Mouse (Mus musculus) midbrain, embryonic 13.5 days (tissue): ENCODE data around the gene Lemd1. TPM values are rescaled to one million over a fixed set of nuclear protein-coding genes. Genes with fewer than 3 reads are reported as not detected.

Source experiments
- ATAC-seq: fragments of 200-750 bp; cut with Nextera tagmentation; 2 replicates; pipeline ENCODE4 v1.8.0; 2017; ENCODE audit warnings: mild to moderate bottlenecking, moderate TSS enrichment, moderate library complexity
- H3K27ac ChIP-seq: fragments of 300-500 bp; sonication (generic); 2 replicates; pipeline ENCODE4 v1.5.1; 2015; ENCODE audit warnings: inconsistent platforms, mild to moderate bottlenecking, moderate library complexity
- H3K27me3 ChIP-seq: fragments of 300-500 bp; sonication (generic); 2 replicates; pipeline ENCODE4 v1.6.1; 2015; ENCODE audit warnings: mild to moderate bottlenecking, inconsistent platforms
- H3K36me3 ChIP-seq: fragments of 300-500 bp; sonication (generic); 2 replicates; pipeline ENCODE4 v1.6.1; 2015; ENCODE audit warnings: mild to moderate bottlenecking, inconsistent platforms
- H3K4me1 ChIP-seq: fragments of 300-500 bp; sonication (generic); replicated peaks from 2 replicates; pipeline ENCODE4 v1.6.1; 2015; ENCODE audit warnings: inconsistent platforms
- H3K4me2 ChIP-seq: fragments of 300-500 bp; sonication (generic); replicated peaks from 2 replicates; pipeline ENCODE4 v1.6.1; 2015; ENCODE audit warnings: moderate library complexity, mild to moderate bottlenecking, inconsistent platforms
- H3K4me3 ChIP-seq: fragments of 300-500 bp; sonication (generic); replicated peaks from 2 replicates; pipeline ENCODE4 v1.5.1; 2015; ENCODE audit warnings: mild to moderate bottlenecking, inconsistent platforms
- H3K9ac ChIP-seq: fragments of 300-500 bp; sonication (generic); replicated peaks from 2 replicates; pipeline ENCODE4 v1.6.1; 2015; ENCODE audit warnings: mild to moderate bottlenecking, inconsistent platforms
- H3K9me3 ChIP-seq: fragments of 300-500 bp; sonication (generic); 2 replicates; pipeline ENCODE4 v1.6.1; 2016; ENCODE audit warnings: mild to moderate bottlenecking, inconsistent platforms
- WGBS: fragments of 180-500 bp; shearing (Covaris S2); methylation state at CpG from one replicate; pipeline ENCODE4 v1.1.7; 2015; 5-methylcytosine and 5-hydroxymethylcytosine counted together
- polyA plus RNA-seq: library from polyadenylated mRNA; unstranded; fragments of >200 nt; fragmentation: Nextera tagmentation; extraction: Ambion mirVana; gene quantifications from 2 replicates; pipeline ENCODE4 v1.2.1, GENCODE M21; 2015

Gene Lemd1
- polyA plus RNA-seq, 1 experiment from 2014 or later: 19.5 TPM

DNA sequence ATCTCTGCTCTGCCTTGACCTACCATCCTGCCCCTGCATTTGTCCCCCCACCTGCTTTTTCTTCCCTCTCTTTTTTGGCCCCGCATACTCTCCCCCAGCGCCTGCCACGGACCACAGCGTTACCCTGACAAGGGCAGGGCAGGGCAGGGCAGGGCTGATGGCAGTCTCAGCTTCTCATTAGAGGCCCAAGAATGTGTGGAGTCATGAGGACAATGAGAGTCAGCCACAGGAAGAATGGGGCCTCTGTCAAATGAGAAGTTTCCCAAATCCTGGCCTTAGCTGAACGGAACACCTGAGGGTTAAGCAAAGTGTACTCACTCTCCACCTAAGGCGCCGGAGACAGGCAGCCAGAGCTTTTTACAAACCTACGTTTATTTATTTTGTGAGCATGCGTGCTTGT is 3.9 kb downstream of the Lemd1 start:
- Histone ChIP-seq H3K9me3 (no peaks in the 10 kb centered on the region), H3K27me3 (no peaks in the 10 kb centered on the region), H3K4me3 (0 out of 2 replicates have a peak overlapping the region, but pooled peaks have one; percentile 13), H3K4me2 (peak overlapping the region; percentile 90), H3K27ac (peak overlapping the region; percentile 86), H3K36me3 (no peaks in the 10 kb centered on the region), H3K4me1 (peaks cover 83% of the 10 kb centered on the region), H3K9ac (peak overlapping the region; percentile 60)
- ATAC-seq: no peak
- WGBS: 40% methylated on average over 9 of the region's 9 CpGs

DNA sequence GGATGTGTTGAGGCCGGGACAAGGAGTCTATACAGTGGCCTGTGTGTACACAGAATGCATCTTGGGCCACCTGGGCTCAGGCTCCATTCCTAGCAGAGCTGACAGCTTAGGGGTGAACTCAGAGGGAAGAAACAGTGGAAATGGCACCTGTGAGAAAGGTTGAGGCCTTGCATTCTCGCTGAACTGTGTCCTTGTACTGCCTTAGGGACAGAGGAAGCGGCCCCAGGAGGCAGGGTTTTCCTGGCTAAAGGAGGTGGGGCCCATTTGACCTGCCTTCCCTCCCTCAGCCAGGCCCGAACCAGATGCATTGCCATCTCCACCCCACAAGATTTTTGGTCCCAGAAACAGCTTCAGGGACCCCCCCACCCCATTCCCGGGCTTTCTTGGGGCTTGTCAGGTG is 4.5 kb downstream of the Lemd1 start:
- Histone ChIP-seq H3K4me2 (peak overlapping the region; percentile 90), H3K36me3 (no peaks in the 10 kb centered on the region), H3K4me3 (peak overlapping the region; percentile 20; the same call in 1 of the 2 replicates), H3K27ac (peak overlapping the region; percentile 86), H3K9ac (peak overlapping the region; percentile 60), H3K27me3 (no peaks in the 10 kb centered on the region), H3K4me1 (peaks cover 88% of the 10 kb centered on the region), H3K9me3 (no peaks in the 10 kb centered on the region)
- 31% methylated on average over 5 of the region's 5 CpGs for WGBS
- ATAC-seq: no peak

DNA sequence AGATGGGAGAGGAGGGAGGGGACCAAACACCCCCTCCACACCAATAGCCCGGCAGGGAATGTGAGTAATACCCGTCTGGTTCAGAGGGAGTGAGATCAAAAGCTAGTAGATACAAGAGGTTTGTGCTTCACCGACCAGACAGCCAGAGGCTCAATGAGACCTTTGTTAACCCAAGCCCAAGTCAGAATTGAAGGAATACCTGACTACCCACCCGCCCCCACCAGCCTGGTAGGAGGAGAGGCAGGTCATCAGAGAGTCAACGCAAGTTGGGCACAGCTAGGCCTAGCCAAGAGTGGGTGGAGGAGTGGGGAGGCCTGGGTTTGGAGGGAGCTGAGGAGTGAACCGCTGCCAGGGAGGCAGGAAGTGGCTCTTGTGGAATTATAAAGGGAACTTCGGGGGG is 5.1 kb downstream of the Lemd1 start:
- H3K4me2 ChIP-seq: peak overlapping the region; percentile 90
- ATAC-seq: no peak
- H3K27ac ChIP-seq: peak overlapping the region; percentile 86
- peak overlapping the region; percentile 60 for H3K9ac ChIP-seq
- H3K27me3 ChIP-seq: no peaks in the 10 kb centered on the region
- WGBS: 8% methylated on average over 7 of the region's 7 CpGs
- H3K36me3 ChIP-seq: no peaks in the 10 kb centered on the region
- peaks cover 95% of the 10 kb centered on the region for H3K4me1 ChIP-seq
- peak overlapping the region; percentile 20 for H3K4me3 ChIP-seq
- no peaks in the 10 kb centered on the region for H3K9me3 ChIP-seq

DNA sequence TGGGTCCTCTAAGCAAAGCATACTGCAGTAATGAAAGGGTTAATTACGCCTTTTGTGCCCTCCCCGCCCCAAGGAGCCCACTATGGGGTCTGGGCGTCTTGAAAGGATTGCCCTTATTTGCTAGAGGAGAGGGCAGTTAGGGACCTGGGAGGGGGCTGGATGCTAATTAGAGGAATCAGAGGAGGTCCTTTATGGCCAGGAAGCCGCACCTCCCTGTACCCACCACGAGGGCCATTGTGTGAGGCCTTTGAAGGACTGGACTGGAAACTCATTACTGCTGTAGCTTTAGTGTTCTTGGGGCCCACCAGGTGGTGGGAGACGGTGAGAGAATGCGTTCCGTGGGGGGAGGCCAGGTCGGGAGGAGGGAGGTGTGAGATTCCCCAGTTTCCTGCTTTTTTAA is 6.4 kb downstream of the Lemd1 start:
- H3K4me1 ChIP-seq: peaks cover 100% of the 10 kb centered on the region
- ATAC-seq: no peak
- peak overlapping the region; percentile 2; the same call in 1 of the 2 replicates for H3K4me3 ChIP-seq
- peak overlapping the region; percentile 86 for H3K27ac ChIP-seq
- WGBS: 2% methylated on average over 9 of the region's 9 CpGs
- H3K4me2 ChIP-seq: peak overlapping the region; percentile 90
- H3K9ac ChIP-seq: peak overlapping the region; percentile 45
- no peaks in the 10 kb centered on the region for H3K9me3 ChIP-seq
- no peaks in the 10 kb centered on the region for H3K36me3 ChIP-seq
- H3K27me3 ChIP-seq: no peaks in the 10 kb centered on the region

DNA sequence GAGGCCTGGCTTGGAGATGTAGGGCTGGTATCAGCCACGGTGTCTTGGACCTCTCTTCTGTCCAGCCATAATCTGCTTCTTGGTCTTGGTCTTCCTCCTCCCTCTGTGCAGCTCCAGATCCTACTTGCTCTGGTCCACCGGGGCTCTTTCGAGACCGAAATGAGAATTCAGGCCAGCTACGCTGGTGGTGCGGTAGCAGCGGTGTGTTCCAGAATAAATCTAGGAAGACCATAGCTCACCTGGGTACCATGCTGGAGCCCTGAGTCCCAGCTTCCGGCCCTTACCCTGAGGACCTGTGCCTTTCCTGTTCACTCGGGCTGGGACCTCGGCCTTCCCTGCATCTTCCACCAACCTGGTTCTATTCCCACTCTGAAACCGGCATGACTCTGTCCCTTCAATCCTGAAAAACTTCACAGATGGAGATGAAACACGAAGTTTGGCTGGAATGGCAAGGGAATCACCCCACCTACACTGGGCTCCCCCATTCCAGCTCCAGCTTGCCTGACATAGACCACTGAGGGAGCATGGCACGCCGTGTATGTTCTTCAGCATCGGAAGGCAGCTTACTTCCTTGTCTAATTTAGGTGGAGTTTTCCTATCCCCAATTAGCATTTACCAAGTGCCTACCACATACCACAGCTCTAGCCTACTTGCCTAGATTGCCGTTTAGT is 7.3 kb downstream of the Lemd1 start:
- H3K4me2 ChIP-seq: peak overlapping the region; percentile 90
- H3K27me3 ChIP-seq: no peaks in the 10 kb centered on the region
- no peak for ATAC-seq
- 77% methylated on average over 16 of the region's 16 CpGs for WGBS
- 0 out of 2 replicates have a peak overlapping the region, but pooled peaks have one; percentile 3 for H3K9ac ChIP-seq
- peaks cover 100% of the 10 kb centered on the region for H3K4me1 ChIP-seq
- no peak overlapping the region for H3K4me3 ChIP-seq
- no peaks in the 10 kb centered on the region for H3K36me3 ChIP-seq
- H3K9me3 ChIP-seq: no peaks in the 10 kb centered on the region
- H3K27ac ChIP-seq: peak overlapping the region; percentile 86

DNA sequence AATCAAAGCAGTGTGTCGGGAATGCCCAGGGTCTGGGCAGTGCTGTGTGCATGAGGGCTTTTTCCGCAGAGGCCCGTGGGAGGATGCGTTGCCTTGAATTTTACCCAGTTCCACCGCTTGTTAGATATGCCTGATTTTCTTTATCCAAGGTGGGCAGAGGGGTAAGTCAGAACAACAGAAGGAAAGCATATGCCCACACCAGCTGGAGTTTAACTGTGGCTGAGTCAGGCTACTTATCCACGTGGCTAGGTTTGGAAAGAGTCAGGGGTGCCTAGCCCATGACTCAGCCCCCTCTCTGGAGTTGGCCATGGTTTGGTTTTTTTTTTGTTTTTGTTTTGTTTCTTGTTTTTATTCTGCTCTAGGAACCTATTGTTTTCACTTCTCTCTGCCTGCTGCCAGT is 8.0 kb downstream of the Lemd1 start:
- ATAC-seq: no peak
- H3K9me3 ChIP-seq: no peaks in the 10 kb centered on the region
- no peak overlapping the region for H3K4me3 ChIP-seq
- 60% methylated on average over 6 of the region's 6 CpGs for WGBS
- H3K4me2 ChIP-seq: no peak overlapping the region
- peak overlapping the region; percentile 86 for H3K27ac ChIP-seq
- no peak overlapping the region for H3K9ac ChIP-seq
- H3K27me3 ChIP-seq: no peaks in the 10 kb centered on the region
- H3K36me3 ChIP-seq: peaks cover 3% of the 10 kb centered on the region
- H3K4me1 ChIP-seq: peaks cover 100% of the 10 kb centered on the region

DNA sequence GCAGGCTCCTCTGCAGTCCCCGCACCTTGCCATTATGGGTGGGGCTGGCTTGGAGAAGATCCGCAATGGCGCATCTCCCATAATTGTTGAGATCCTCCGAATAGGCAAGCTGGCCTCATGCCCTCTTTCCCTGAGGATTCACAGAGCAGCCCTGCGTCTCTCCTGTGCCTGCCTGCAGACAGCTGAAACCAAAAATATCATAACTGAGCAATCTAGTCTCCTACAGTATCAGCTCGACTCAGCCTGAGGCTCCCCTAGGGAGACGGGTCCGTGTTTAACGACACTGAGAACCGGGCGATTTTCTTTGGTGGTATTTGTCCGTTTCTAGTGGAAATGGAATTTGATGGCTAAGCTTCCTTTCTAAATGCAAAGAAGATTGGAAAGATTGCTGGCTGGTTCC is 8.7 kb downstream of the Lemd1 start:
- ATAC-seq: no peak
- Histone ChIP-seq H3K4me1 (peaks cover 100% of the 10 kb centered on the region), H3K4me2 (peak overlapping the region; percentile 46), H3K4me3 (peak overlapping the region; percentile 18), H3K9ac (peak overlapping the region; percentile 37; the same call in 1 of the 2 replicates), H3K27me3 (no peaks in the 10 kb centered on the region), H3K36me3 (peaks cover 10% of the 10 kb centered on the region), H3K9me3 (no peaks in the 10 kb centered on the region), H3K27ac (peak overlapping the region; percentile 86)
- 4% methylated on average over 12 of the region's 12 CpGs for WGBS

DNA sequence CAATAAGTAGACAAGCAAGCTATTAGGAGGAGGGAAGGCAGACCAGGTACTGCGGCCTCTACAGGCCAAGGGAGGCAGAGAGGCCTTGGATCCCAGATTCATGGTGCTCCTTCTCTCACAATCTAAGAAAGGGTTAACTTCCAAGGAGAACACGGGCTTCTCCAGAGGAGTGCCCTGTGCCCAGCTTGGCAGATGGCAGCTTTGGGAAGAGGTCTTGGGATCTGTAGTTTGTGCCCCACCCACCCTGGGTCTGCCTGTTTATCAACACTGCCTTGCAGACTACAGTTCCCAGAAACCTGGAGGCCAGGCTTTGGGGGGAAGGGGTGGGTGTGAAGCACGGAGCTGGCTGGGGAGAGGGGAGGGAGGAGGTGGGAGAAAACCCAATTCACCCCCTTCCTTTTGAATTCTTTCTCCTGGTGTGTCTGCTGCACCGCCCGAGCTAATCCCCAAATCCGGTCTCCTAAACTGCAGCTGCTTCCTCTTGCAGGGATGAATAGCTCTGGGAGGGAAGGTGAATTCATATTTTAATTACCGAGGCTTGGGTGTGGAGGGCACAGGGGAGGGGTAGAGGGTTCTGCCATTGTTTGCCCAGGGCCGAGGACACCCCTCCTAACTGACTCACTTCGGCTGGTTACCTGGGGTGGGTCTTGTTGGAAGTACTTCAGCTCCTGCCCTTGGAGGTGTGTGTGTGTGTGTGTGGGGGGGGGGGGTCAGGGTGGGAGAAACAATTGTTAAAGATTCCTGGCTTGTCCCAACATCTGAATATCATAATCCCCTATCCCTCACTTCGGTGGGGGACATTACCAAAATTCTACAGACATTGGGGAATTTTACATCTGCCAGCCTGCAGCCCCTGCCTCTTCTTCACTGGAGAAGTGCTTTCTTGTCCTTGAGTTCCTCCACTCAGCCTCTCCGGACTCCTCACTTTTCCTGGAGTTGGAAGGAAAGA is 9.6 kb downstream of the Lemd1 start:
- peak; percentile 92 for ATAC-seq
- no peaks in the 10 kb centered on the region for H3K27me3 ChIP-seq
- WGBS: 1% methylated on average over 11 of the region's 11 CpGs
- peak overlapping the region; percentile 86 for H3K27ac ChIP-seq
- H3K4me1 ChIP-seq: peaks cover 99% of the 10 kb centered on the region
- H3K9ac ChIP-seq: peak overlapping the region; percentile 37
- H3K9me3 ChIP-seq: no peaks in the 10 kb centered on the region
- H3K4me2 ChIP-seq: peak overlapping the region; percentile 46
- H3K36me3 ChIP-seq: peaks cover 16% of the 10 kb centered on the region
- peak overlapping the region; percentile 18 for H3K4me3 ChIP-seq

DNA sequence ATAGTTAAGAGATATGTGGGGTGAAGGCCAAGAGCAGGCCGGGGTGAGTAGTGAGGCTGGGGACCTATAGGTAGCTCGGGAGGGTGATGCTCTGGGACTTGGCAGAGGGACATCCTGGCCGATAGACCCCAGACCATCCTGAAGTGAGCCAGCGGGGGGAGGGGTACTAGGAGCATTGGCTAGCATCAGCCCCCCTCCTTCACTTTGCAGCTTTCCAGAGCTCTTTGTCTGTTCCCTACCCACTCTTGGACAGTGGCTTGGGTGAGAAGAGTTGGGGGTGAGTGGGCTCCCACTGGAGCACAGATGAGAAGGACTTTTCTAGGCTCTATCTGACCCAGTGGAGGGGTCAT is 10.3 kb downstream of the Lemd1 start:
- H3K36me3 ChIP-seq: peaks cover 16% of the 10 kb centered on the region
- peak overlapping the region; percentile 86 for H3K27ac ChIP-seq
- peak; percentile 8; the same call in 1 of the 2 replicates for ATAC-seq
- H3K4me1 ChIP-seq: peaks cover 99% of the 10 kb centered on the region
- H3K4me2 ChIP-seq: peak overlapping the region; percentile 46
- H3K9ac ChIP-seq: peak overlapping the region; percentile 30; the same call in 1 of the 2 replicates
- H3K9me3 ChIP-seq: no peaks in the 10 kb centered on the region
- WGBS: 6% methylated on average over 4 of the region's 4 CpGs
- no peaks in the 10 kb centered on the region for H3K27me3 ChIP-seq
- H3K4me3 ChIP-seq: peak overlapping the region; percentile 18

DNA sequence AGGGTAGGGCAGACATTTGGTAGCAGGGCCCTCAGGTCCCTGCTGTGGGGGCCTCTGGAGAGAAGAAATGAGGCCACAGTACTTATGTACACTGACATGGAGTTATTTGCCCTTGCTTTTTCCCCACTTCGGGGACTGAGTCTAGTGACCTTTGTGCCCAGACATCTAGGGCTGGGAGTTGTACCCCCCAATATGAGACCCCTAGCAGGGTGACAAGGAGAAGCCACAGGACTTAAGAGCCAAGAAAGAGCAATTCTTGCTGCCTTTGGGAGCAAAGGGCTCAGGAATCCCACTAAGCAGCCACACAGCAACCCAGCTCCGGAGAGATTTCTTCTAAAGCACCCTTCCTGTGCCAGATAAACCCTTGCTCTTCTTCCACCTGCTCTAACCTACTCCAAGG is 10.7 kb downstream of the Lemd1 start:
- Histone ChIP-seq H3K9ac (peak overlapping the region; percentile 30; the same call in 1 of the 2 replicates), H3K9me3 (no peaks in the 10 kb centered on the region), H3K27ac (peak overlapping the region; percentile 86), H3K4me3 (no peak overlapping the region), H3K4me1 (peaks cover 98% of the 10 kb centered on the region), H3K27me3 (no peaks in the 10 kb centered on the region), H3K4me2 (peak overlapping the region; percentile 46), H3K36me3 (peaks cover 16% of the 10 kb centered on the region)
- WGBS: 52% methylated on average over 2 of the region's 2 CpGs
- no peak for ATAC-seq

DNA sequence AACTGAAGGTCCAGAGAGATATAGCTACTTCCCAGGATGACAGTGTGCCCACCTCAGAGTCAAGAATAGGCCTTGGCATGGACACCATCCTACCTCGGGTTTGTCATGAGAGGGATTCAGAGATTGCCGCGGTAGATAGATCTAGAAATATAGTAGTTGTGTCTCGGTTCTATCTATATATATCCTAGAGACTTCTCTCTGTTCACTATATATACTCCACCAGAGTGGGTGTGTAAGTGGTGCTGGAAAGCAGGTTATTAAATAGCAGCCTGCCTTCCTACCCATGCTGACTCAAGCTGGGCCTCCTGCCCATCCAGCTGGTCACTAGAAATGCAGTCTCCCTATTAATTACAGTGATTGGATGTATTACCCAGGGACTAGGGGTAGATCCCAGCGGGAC is 11.5 kb downstream of the Lemd1 start:
- Histone ChIP-seq H3K36me3 (peaks cover 16% of the 10 kb centered on the region), H3K27ac (peak overlapping the region; percentile 86), H3K9me3 (no peaks in the 10 kb centered on the region), H3K4me3 (no peak overlapping the region), H3K27me3 (no peaks in the 10 kb centered on the region), H3K9ac (no peak overlapping the region), H3K4me2 (no peak overlapping the region), H3K4me1 (peaks cover 98% of the 10 kb centered on the region)
- ATAC-seq: no peak
- WGBS: 93% methylated on average over 5 of the region's 5 CpGs

DNA sequence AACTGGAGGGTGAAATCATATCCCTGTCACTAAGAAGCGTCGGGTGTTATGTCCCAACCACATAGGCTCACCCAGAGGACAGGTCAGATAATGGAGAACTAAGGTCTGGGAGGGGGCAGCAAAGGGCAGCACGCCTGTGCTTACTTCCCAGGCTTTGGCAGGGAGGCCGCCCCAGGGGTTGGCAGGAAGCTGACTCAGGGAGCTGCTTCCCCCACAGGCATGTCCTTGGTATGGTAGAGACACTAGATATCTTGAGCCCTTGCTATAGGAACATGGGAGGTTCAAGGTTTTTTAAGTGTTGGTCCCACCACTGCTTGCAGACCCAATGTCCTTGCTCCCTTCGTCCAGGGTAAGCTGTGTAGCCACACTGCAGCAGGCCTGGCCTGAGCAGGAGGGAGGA is 14.7 kb downstream of the Lemd1 start:
- Histone ChIP-seq H3K4me1 (peaks cover 98% of the 10 kb centered on the region), H3K9me3 (no peaks in the 10 kb centered on the region)

More for the DNA sequence above, 14.7 kb downstream of the Lemd1 start:
- H3K4me3 ChIP-seq: no peak overlapping the region
- peak overlapping the region; percentile 35; the same call in 1 of the 2 replicates for H3K27ac ChIP-seq
- WGBS: 72% methylated on average over 5 of the region's 5 CpGs
- no peak overlapping the region for H3K4me2 ChIP-seq
- no peaks in the 10 kb centered on the region for H3K27me3 ChIP-seq
- peaks cover 16% of the 10 kb centered on the region for H3K36me3 ChIP-seq
- H3K9ac ChIP-seq: 0 out of 2 replicates have a peak overlapping the region, but pooled peaks have one; percentile 26
- ATAC-seq: no peak
